Mouse (Mus musculus): ENCODE data around the gene Ccdc47.
"Not testable (repeated sequence)": the region's sequence is repeated elsewhere in the genome, so short reads cannot be mapped to it uniquely, and the experiment has no call there.

Ccdc47 gene

DNA sequence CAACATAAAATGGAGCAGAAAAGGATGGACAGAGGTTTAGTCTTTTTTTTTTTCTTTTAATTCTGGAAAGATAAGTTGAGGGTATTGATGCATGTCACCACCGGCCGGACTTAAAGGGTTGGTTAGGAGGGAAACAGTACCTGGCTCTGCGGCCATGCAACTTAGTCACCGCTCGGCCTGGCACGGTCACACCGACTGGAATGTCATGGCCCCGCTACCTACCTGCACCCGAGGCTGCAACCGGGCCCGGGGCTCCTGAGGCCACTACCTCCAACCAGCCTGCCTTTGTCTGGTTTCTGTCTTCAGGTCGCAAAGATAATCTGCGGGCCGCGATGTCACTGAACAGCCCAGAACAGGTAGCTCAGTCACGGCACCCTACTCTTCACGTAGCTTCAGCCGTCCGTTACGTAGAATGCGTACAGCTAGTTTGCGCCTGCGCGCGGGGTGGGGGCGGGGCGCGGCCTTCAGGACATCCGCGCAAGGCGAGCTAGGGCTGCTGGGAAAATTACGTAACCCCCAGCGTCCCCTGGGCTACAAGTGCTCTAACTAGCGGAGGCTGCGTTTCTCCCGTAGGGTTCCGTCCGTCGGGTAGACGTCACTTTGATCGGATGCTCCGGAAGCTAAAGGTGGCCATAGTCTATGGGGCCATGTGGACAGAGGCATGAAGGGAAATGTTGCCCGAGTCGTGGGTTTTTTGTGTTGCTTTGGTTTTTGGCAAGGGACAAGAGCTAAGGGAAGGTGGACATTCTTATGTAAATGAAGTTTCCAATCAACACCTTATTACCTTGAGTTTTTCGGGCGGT lies at the start of gene Ccdc47:
Gene Ccdc47, minus strand, starts transcription at position 418 of the 803 bp plus-strand sequence.
- peak; percentile 98 for DNase-seq (ENCODE audit: low read depth, low spot score)

DNA sequence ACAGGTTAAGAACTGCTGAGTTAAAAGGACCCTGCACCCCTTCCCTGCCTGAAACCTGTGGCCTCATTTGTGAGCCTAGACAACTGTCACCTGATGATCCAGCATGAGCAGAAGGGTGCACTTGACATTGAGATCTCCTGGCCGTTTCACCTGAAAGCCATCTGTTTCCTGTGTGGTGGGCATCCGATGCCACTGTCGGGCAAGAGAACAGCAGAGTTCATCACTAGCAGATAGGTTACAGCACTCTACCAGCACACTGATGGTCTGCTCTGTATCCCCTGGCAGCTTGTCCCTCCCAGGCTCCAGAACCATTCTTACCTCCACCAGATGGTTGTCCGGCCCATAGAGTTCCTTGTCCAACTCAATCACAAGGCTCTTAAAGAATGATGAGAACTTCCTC lies 49.4 kb upstream of the Ccdc47 start:
- DNase-seq (ENCODE audit: low read depth, low spot score): no peak

GRCm38 (mm10) chr11:106264988-106265387 lies 48.8 kb upstream of the Ccdc47 start:
- no peak for DNase-seq (ENCODE audit: low read depth, low spot score)

DNA sequence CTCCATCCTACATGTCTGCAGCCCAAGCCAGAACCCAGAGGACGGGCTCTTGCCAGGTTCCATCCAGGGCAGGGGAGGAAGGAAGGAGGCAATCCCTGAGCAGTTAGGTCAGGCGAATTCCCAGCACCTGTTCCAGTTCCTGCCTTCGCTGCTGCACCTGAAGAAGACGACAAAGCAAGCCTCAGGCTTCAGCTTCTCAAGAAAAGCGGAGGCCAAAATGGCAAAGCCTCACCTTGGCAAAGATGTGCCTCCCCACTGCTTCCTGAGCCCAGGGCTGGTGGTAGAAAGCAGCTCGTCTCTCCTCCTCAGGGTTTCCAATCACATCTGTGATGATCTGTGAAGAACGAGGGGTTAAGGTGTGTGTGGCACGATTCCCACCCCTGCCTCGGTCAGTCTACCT lies 47.8 kb upstream of the Ccdc47 start:
- DNase-seq (ENCODE audit: low read depth, low spot score): no peak

DNA sequence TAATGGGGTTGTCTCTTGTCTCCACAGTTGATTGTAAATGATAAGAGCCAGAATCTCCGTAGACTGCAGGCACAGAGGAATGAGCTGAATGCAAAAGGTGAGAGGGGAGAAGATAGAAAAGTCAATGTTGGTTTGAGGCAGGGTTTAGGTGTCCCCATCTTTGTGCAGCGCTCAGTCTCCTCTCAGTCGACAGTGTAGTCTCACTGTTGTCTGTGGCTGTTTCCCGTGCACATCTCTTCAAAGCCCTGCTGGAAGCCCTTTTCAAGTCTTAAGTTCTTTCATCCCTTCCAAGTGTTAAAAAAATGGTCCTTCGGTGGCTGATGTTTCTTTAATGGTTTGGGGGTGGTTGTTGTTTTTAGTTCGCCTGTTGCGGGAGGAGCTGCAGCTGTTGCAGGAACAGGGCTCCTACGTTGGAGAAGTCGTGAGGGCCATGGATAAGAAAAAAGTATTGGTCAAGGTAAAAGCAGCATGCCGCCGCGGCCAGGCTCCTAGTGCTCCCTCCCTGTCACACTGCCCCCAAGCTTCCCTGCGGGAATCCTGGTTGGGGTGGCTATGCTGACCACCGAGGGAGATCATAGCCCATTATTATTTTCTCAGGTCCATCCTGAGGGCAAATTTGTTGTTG lies 44.8 kb upstream of the Ccdc47 start:
- no peak for DNase-seq (ENCODE audit: low read depth, low spot score)

- DNase-seq (ENCODE audit: low read depth, low spot score): no peak
These were observed 40.6 kb upstream of the Ccdc47 start for GRCm38 (mm10) chr11:106256775-106257174.

- DNase-seq (ENCODE audit: low read depth, low spot score): peak; percentile 96
These were observed 39.7 kb upstream of the Ccdc47 start, which contains the start of the genes Ftsj3 and Psmc5 for GRCm38 (mm10) chr11:106255685-106256451. Ftsj3 (minus strand) TSS chr11:106256079. Psmc5 (plus strand) TSS chr11:106256154.

DNA sequence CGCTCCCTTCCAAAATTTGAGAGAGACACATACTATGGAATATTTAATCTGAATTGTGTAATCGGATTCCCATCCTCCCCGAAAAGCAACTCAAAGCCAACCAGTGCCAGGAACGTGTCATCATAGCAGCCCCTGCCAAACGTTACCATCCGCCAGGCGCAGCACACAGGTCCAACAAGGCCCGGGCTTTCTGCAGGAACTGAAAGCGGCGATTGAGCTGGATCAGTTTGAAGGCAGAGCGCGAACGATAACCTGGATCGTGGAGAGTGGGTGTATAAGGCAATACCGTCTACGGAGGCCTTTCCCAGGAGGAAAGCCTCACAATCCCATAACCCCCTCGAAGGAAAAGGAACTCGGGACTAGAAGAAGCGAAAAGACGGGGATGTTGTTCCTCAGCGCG lies 39.0 kb upstream of the Ccdc47 start:
- DNase-seq (ENCODE audit: low read depth, low spot score): no peak

DNA sequence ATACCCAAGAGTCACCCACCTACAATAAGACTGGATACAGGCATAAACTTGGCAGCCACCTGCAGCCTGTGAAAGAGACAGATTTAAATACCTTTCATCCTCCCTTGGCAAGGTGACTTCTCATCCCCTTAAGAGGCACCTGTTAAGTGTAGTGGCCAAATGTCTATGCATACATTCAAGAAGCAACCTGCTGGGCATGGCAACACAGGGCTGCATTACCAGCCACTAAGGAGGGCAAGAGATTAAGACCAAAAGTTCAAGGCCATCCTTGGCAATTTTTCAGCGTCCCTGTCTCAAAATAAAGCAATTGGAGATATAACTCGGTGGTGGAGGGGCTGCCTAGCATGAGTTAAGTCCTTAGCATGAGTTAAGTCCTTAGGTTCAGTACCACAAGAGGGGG lies 38.6 kb upstream of the Ccdc47 start:
- DNase-seq (ENCODE audit: low read depth, low spot score): no peak

DNA sequence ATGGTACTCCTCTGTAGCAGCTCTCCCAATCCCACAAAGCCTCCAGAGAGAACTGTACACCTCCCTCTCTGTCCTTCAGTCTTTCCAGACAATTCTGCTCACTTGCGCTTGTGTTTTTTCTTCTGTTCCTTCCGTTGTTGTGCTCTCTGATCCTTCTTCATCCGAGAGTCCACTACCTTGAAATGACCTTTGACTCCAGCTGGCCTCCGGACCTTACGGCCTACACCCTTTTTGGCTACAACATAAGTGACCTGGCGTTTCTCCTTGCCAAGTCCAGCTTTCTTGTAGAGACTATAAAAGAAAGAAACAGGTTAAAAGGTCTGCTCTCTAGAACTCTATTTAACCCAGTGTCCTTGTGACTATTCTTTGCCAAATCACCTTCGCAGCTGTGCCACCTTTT lies 33.2 kb upstream of the Ccdc47 start:
- no peak for DNase-seq (ENCODE audit: low read depth, low spot score)

- peak; percentile 62 for DNase-seq (ENCODE audit: low read depth, low spot score)
These were observed 30.7 kb upstream of the Ccdc47 start for GRCm38 (mm10) chr11:106246834-106247233.

DNA sequence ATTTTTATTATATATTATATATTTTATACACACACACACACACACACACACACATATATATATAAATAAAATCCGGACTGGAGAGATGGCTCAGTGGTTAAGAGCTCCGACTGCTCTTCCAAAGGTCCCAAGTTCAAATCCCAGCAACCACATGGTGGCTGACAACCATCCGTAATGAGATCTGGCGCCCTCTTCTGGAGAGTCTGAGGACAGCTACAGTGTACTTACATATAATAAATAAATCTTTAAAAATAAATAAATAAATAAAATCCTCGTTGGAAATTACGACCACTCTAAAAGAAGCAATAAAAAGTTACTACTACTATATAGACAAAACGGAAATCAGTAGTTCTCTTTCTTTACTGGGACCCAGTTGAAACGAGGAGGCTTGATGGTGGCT lies 17.8 kb upstream of the Ccdc47 start:
- DNase-seq (ENCODE audit: low read depth, low spot score): not testable (repeated sequence)

GRCm38 (mm10) chr11:106220603-106221002 lies 4.5 kb upstream of the Ccdc47 start:
- DNase-seq (ENCODE audit: low read depth, low spot score): no peak

- peak; percentile 96 for DNase-seq (ENCODE audit: low read depth, low spot score)
These were observed 766 bp upstream of the Ccdc47 start, which contains the start of gene Ddx42 for GRCm38 (mm10) chr11:106216730-106217490. Ddx42 (plus strand) TSS chr11:106216926.

- no peak for DNase-seq (ENCODE audit: low read depth, low spot score)
These were observed 689 bp downstream of the Ccdc47 start for GRCm38 (mm10) chr11:106215450-106215859.

- DNase-seq (ENCODE audit: low read depth, low spot score): no peak
These were observed 1.3 kb downstream of the Ccdc47 start for GRCm38 (mm10) chr11:106214856-106215255.

- DNase-seq (ENCODE audit: low read depth, low spot score): no peak
These were observed 3.4 kb downstream of the Ccdc47 start for GRCm38 (mm10) chr11:106212771-106213170.

DNA sequence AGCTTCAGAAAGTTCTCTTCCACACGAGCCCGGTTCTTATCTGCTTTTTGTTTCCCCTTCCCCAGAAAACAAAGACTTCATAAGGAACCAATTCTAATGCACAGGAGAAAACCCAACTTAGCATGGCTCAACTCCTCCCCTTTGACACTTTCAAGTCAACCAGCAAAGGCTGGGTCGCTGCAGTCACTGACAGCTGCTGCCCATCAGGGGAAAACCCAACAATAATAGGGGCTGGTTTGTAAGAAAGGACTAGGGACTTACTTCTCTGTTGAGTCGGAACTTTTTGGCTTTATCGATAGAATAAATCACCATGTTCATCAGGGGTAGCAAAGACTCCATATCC lies 14.1 kb downstream of the Ccdc47 start, which contains the start of gene Strada:
Gene Strada, minus strand, starts transcription at position 46 of the 343 bp plus-strand sequence.
- no peak for DNase-seq (ENCODE audit: low read depth, low spot score)

- DNase-seq (ENCODE audit: low read depth, low spot score): no peak
These were observed 14.6 kb downstream of the Ccdc47 start for GRCm38 (mm10) chr11:106201337-106202122.

- no peak for DNase-seq (ENCODE audit: low read depth, low spot score)
These were observed 15.4 kb downstream of the Ccdc47 start for GRCm38 (mm10) chr11:106200756-106201155.

DNA sequence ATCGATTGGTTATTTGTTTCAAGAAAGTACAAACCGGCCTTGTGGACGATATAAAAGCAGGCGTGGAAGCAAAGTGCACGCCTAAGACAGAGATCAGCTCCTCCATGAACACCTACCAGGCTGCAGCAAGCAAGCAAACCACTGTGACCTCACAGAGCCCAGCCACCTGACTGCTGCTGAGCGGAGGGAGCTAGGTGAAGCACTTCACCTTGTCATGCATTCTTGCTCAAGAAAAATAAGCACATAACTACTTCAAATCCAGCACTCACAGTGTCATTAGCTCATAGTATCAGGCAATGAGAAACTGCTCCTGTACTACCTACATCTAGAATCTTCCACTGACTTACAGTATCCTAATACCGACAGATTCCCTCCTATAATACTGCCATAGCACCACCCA lies 16.1 kb downstream of the Ccdc47 start:
- DNase-seq (ENCODE audit: low read depth, low spot score): not testable (repeated sequence)
